Mouse (Mus musculus): ENCODE measurements around the gene Ttk.

The Ttk gene

DNA sequence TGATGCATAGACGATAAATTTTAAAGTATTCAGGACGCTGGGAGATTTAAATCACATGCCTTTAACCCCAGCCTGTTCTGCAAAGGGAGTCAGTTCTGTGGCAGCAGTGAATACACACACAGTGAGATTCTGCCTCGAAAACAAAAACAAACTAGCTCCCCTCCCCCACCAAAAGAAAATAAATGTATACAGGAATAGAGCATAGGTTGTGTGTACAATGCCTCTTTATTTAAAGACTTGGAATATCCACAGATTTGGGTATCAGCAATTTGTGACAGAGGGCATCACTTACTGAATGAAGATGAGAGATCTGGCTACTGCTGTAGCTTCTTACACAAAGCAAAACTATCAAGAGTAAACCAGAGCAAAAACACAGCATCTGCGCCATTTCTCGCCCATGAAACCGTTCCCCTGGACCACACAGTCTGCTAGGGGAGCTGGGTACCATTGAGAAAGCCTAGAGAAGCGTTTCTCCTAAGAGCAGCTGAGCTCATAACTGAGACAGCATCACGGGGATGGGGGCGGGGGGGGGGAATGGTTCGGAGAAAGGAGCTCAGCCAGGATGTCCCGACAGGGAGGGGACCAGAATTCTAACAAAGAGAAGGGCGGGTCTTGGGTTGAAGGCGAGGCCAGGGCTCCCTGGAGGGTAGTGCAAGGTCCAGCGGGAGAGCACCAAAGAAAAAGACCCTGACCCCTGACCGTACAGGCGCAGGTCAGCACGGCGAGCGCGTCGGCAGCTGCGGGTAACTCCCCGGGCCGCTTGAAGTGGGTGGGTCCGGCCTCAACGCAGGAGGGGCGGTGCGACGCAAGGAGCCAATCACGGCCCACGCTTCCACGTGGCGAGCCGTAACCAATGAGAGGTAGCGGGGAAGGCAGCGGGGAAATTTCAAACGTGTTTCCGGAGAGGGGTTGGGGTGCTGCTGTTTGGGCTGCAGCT lies at the start of gene Ttk:
Gene Ttk (plus strand): TSS at position 879 of the 937 bp plus-strand sequence.
- DNase-seq (ENCODE audit: low spot score): peak; percentile 77

DNA sequence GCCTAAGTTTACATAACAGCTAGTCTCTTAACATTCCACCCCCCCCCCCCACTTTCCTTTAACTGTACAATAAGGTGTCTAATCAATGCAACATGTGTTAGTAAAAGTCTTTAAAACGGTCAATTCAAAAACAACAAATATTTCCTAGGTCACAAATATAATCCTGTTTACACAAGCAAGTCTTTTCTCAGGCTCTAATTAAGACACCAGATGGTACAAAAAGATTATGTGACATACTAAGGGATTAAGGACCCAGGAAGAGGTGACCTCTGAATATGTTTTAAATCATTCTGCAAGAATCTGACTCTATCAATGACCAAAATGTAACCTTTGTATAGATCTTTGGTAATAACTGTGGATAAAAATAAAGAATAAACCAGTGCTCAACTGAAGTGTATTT lies 49.0 kb upstream of the Ttk start:
- DNase-seq (ENCODE audit: low spot score): no peak

DNA sequence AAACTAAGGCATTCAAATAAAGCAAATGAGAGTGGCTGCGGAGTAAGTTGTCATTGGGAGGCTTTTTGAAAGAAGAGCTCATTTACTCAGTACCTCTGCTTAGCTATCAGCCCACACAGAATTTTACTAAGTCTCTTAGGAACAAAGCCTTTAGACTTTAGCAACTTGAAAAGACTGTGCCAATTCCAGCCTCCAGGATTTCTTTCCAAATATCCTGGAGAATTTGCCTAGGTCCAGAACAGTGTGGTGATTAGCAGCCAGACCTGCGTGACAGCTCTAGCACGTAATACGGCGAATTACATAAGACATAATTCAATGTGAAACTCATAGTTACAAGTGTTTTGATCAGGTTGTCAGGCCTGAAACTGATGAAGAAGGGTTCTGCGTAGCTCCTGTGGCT lies 45.2 kb upstream of the Ttk start:
- no peak for DNase-seq (ENCODE audit: low spot score)

DNA sequence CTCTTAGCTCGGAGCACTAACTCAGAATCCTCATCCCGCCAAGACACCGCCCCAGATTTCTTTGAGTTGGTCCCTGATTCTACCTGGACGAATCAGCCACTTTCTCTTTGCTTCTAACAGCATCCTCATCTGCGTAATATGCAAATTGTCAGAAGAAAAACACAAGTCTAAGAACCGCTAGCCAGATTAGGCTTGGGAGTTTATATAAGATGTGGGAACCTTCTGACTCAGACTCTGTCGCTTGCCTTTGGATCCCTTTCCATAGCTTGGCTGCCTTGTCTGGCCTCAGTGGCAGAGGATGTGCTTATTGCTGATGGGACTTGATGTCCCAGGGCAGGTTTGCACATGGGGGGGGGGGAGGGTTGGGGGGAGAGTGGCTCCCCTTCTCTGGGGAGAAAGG lies 37.6 kb upstream of the Ttk start:
- DNase-seq (ENCODE audit: low spot score): no peak

DNA sequence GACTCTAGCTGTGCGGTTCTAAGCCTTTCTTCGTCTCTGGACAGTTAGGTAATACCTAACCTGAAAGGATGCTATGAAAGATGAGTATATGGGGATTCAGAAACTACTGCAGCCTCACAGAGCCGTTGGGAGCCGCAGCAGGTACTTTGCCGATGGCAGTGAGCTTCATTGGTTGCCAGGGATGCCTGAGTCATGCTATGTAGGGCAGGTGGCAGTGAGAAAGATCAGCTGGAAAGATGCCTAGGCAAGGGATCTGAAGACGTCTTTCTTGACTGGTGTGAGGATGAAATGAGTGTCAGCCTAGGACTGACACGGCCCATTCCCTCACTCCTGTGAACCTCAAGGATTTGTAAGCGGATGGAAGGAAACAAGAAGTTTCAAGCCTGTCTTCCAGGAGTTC lies 36.6 kb upstream of the Ttk start:
- no peak for DNase-seq (ENCODE audit: low spot score)

DNA sequence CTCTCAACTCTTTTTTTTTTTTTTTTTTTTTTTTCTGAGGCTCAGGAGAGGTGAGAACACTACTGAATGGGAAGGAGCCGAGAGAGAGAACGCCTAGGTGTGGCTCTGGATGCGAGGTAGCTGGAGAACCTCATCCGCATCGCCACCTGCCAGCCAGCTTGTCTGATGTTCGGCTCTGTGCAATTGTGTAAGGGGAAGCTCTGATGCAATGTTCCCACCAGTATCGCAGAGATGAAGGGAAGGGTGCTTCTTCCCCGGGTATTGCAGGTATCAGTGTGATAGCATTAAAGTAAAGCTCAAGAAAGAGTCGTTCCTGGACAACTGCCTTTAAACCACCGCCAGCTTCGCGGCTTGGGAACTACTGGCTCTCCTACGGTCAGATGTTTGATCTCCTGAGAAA lies 30.1 kb upstream of the Ttk start:
- DNase-seq (ENCODE audit: low spot score): no peak

DNA sequence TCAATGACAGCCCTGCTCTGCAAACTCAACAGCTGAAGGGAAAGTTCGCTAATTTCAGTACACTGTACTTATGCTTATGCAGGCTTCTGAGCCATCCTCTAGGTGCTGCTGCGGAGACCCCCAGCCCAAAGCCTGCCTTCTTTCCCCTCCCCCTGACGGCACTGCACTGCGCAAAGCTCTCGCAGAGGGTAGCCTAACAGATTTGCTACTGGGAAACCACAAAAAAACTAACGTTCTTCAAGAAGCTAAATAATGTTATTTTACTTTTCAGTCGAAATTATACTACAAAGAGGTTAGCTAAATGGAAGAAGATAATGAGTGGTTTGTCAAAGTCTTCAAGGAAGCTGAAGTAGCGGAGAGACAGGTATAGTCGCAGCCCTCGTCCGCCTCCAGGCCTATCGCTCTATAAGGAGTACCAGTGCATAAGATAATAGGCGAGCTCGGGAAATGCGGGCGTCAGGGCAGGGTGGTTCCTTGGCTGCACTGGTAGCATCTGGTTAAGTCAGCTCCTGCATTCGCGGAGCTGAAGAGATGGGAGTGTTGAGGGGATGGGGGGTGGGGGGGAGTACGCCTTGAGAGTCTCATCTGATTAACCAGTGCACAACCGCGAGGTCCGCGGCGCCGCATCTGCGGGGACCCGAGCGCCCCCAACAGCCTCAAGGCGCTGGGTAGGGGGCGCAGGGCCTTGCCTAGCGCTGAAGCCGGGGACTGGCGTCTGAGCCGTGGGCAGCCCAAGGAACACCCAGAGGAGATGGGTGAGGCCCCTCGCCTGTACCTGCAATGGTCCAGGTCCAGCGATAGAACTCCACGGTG lies 29.1 kb upstream of the Ttk start:
- no peak for DNase-seq (ENCODE audit: low spot score)

DNA sequence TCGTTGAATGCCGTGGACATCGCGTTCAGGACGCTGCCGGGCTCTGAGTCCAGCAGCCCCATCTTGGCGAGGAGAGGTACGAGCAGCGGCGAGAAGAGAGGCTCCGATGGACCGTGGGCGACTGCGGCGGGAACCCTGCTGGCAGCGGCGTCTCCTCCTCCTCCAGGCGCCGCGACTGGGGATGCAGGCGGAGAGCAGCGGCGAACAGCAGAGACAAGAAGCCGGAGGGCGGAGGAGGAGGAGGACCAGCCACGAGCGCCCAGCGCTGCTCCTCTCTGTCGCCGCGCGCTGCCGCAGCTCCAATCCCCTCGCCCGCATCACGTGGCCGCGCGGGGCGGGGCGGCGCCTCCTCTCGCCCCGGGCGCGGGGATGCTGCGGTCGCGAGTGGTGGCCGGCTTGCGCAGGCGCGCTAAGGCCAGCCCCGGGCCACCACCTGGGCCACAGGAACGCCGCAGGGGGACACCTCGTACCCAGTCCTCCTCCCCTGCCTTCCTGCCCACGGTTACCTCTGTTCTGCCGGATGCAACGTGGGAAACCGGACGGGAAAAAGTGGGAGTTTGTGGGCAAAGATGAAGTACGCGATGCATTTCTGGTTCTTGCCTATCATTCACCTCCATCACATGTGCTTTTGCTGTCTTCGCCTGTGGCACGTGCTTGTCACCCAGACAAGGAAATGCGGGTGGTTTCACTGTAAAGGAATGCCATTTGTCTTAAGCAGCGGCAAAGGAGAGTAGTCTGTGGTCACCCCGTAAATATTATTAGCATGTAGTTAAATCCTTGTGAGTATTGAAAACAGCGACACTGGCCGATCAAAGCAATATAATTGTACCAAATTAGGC lies 28.3 kb upstream of the Ttk start, which contains the start of gene Elovl4:
Gene Elovl4 (minus strand): TSS at position 301 of the 839 bp plus-strand sequence.
- DNase-seq (ENCODE audit: low spot score): peak; percentile 32

DNA sequence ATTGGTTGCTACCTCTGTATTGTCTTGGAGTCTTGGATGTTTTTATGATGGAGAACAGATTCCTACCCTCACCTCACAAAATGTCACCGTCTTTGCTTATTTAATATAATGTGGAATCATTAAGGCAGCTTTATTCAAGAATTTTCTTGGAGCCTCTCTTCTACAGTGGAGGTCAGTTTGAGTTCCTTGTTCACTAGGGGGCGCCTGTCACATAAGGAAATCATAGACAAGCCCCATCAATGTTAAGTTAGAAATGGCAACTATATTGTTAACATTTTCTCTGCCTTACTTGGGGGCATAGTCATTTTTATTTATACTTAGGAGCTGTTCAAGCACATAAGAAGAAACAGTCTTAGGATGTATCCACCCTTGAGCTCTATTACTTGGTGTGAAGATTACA lies 26.9 kb upstream of the Ttk start:
- peak; percentile 25 for DNase-seq (ENCODE audit: low spot score)

DNA sequence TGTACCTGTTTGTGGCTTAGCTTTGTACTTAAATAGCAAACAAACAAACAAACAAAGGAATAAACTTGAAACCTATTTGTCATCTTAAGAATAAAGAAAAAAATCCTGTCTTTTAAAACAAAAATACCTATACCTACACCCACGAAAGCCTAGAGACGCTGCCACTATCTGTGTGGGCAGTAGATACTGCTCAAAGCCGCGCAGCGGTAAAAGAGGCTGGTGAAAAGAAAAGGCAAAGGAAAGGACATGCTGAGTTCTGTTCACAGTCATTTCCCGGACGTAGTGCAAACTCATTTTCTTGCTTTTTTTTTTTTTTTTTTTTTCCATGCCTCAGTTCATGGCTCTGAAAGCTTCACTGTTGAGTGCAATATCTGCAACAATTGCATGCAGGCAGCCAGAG lies 15.3 kb upstream of the Ttk start:
- DNase-seq (ENCODE audit: low spot score): no peak

DNA sequence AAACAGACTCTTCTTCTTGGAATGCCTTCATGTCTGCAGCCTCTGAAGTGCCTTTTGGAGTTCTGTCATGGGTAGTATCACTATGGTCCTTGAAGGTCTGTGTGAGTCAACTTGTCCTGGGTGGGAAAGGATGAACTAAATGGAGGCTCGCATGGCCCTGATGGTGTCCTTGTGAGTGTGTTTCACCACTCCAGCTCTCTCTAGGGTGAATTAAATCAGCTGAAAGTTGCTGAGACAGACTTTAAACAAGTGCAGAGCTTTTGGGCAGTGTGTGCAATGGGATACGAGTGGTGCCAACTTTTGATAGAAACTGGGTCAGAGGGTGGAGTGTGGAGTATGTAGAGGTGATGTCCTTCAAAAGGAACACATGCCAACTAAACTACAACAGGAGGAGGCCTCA lies 13.5 kb upstream of the Ttk start:
- DNase-seq (ENCODE audit: low spot score): no peak

DNA sequence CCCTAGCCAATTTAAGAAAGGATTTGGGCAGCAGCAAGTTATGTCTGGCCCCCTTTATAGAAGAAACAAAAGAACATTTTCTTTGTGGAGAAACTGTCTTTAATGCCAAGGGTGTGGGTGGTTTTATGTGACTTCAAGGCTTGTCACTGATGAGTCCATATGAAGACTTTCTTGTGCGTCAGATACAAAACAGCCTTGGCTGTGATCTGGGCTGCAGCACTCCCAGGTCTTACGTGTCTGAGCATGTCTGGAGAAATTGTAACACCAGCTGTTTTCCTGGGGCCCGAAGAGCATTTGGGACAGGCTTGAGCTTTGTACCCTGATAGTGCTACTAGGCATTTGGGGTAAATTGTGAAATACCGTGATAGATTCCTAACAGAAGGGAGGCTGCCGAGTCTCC lies 11.6 kb upstream of the Ttk start:
- DNase-seq (ENCODE audit: low spot score): no peak

DNA sequence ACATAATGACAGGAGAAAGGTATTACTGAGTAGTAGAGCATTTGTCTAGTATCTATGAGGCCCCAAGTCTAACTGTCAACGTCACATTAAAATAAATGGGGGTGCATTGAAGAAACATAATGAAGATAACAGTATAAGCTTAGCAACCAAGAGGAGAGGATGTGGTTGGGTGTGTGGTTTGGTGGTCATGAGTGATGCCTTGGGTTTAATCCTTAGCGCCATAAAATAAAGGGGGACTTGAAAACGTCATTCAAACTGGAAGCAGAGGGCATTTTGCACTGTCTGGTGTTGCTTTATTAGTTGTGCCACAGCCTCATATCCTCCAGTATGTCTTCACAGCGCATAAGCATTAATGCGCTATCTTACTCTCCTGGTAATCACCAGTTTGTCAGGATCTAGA lies 4.6 kb upstream of the Ttk start:
- no peak for DNase-seq (ENCODE audit: low spot score)

DNA sequence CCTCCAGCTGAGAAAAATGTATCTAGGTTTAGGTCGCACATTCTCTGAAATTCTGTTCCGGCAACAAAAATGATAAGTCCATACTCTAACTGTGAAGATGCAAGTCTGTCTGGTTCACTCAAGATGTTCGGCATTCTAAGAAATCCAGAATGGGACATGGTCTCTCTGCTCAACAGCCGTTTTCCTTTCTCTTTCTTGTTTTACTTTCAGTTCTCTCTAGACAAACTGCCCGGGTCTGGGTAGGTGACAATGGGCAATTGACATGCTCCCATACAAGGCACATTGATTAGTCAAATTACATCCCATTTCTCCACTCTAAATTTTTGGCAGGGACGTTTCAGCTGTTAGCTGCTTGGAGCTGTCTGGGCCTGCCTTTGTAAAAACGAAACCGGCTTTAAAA lies 3.3 kb upstream of the Ttk start:
- no peak for DNase-seq (ENCODE audit: low spot score)

DNA sequence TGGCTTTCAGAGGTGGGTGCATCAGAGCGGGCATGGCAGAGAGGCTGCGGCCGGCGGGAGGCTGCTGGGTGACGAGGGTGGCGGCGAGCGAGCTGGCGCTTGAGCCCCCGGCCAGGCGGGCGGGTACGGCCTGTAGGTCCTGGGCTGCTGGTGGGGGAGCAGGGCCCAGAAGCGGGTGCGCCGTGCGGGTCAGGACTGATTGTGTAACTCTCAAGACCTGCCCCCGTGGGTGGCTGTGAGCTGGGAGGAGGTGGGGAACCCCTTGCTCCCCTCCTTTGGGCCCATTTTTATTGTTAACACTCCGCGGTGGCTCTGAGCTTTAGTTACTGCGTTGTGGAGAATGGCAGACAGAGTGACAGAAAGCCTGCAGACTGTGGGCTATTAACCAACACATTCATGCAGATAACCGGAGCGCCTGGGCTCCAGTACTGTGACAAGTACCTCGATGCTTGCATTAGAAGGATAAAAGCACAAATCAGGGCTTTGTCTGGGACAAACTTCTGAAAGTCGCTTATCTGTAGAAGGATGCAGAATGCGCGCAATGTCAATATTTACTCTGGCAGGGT lies 342 bp downstream of the Ttk start:
- no peak for DNase-seq (ENCODE audit: low spot score)

DNA sequence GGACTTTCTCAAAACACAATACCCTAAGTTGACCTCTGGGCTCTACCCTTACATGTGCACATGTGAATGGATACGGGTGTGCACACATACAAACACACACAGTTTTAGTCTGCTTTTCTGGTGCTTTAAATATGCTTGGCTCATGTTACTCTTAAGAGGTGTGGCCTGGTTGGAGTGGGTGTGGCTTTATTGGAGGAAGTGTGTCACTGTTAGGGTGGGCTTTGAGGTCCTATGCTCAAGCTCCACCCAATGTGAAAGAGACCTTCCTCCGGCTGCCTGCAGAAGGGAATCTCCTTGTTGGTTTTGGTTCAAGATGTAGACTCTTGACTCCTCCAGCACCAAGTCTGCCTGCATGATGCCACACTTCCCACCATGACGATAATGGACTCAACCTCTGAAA lies 18.0 kb downstream of the Ttk start:
- no peak for DNase-seq (ENCODE audit: low spot score)

DNA sequence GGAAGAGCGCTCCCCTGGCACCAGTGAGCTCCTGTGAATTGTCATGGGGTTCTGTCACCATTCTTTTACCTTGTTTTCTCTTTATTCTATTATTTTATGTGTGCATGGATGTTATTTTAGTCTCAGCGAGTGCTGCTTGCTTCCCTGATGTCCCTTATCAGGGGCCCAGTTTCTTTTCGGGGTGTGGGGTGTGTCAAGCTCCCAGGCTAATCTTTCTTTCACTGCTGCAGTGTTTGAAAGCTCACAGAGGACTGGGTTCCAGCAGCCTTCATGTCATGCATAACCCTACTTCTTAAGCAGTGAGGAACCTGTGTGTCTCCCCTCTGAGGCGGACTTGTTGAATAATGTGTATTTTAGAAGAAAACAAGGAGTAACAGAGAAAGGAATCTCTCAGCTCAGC lies 30.7 kb downstream of the Ttk start:
- DNase-seq (ENCODE audit: low spot score): no peak

DNA sequence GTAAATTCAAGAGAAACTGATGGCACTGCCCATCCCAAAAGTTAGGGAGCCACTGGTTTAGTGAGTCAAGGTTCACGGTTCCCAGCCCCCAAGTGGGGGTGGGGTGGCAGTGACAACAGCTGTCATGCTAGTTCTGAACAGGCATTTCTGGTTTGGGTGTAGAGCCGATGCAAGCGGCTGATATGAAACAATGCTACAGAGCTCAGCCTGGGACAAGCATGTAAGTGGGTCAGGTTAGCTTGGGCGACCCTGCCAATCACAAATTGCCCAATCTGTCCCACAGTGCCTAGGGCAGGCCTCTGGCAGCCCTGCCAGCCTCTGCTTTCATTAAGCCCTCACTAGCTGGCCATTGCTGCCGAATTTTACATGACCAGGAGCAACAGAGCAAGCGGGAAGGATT lies 47.7 kb downstream of the Ttk start:
- DNase-seq (ENCODE audit: low spot score): no peak

DNA sequence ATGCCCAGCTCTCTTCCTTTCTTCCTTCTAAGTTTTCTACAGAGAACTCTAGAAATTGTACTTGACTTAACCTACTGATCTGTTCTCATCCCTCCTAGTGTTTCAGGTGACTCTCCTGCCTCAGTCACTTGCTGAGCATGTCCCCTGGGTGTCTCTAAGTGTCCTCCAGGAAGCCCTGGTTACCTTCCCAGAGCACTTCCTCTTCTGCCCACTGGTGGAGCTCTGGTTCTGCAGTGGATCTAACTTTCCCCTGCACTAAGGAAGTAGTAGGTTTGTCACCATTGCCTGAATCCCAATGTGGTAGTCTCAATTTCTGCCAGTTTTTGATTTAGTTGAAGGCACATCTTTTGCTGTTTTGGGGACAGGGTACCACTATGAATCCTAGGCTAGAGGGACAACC lies 51.7 kb downstream of the Ttk start:
- no peak for DNase-seq (ENCODE audit: low spot score)

DNA sequence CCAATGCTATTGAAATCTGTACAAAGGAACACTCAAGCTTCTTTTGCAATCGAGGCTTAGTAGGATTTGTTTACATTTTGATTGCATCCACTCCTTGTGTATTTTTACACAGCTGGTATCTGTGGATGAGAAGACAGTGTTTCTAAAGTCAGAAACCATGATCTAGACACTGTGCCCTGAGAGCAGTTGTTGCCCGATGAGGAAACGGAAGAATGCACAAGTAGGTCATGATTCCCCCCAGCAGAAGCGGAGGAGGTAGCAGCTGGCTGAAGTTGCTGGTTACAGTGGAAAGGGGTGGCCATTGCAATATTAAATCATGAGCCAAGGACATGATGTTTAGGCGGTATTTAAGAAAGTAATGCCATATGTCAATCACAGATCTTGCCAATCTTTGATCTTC lies 53.7 kb downstream of the Ttk start:
- no peak for DNase-seq (ENCODE audit: low spot score)

DNA sequence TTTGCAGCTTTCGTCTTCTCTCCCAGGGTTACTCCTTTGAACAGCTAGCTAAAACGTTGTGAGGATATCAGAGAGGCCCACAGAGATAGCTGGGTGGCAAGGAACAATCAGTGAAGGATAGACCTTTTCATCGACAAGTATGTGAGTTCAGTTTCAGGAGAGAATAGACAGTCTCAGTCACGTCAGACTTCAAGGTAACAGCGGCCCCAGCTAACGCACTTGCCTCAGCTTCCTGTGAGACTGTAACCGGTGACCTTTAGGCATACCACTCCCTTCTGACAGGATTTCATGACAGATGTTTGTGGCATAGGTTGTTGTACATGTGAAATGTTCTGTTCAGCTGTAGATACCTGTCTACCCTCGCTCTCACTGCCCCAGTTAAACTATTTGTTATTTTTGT lies 58.6 kb downstream of the Ttk start:
- DNase-seq (ENCODE audit: low spot score): no peak

DNA sequence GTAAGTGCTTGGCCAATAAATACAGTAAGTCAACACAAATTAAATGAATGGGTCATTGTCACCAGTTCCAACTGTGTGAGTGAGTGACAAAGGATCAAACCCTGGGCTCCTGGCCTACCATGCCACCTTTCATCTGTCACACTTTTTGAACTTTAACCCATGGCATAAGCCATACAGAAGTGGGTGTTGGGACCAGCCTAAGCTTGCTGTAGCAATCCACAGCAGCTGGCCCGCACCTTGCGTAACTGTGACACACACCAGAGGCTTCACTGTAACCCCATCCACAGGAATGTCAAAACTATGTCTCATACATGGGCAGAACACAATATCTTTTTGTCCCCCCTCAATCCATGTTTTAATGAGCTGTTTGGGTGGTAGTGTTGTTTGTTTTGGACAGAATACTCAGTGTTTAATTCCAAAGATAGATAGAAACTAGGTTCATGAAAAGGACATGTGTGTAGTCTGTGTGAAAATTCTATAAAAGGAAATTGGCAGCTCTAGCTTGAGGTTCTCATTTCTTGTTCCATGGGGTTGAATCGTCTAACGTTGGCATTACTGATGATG lies 59.4 kb downstream of the Ttk start:
- no peak for DNase-seq (ENCODE audit: low spot score)

Measured in ovary, postnatal 14 days (tissue).